Mouse (Mus musculus) left cerebral cortex, adult 9 months (tissue): ENCODE data around the gene Flrt1.
"Not testable (repeated sequence)": the region's sequence is repeated elsewhere in the genome, so short reads cannot be mapped to it uniquely, and the experiment has no call there.

ENCODE experiments used
- DNase-seq, 2 experiments: peaks; one replicate each; pipeline ENCODE4 v3.0.0; 2022; ENCODE audit warnings: low spot score in 2 of 2

Flrt1 gene

GRCm38 (mm10) chr19:7103349-7103992 is 2.1 kb downstream of the Flrt1 start:
- no peak for DNase-seq

- DNase-seq, result no peak
Measured at GRCm38 (mm10) chr19:7102039-7102438, 3.5 kb downstream of the Flrt1 start.

- no peak for DNase-seq
Measured at GRCm38 (mm10) chr19:7099620-7100155, 5.8 kb downstream of the Flrt1 start.

- DNase-seq, result no peak
Measured at GRCm38 (mm10) chr19:7092756-7093155, 12.8 kb downstream of the Flrt1 start.

GRCm38 (mm10) chr19:7091448-7092050 is 14.0 kb downstream of the Flrt1 start:
- no peak for DNase-seq

GRCm38 (mm10) chr19:7090369-7091064 is 15.0 kb downstream of the Flrt1 start:
- DNase-seq, result peak in 1 of 2 experiments; percentile 48

GRCm38 (mm10) chr19:7089842-7090251 is 15.7 kb downstream of the Flrt1 start:
- no peak for DNase-seq

GRCm38 (mm10) chr19:7089050-7089449 is 16.5 kb downstream of the Flrt1 start:
- DNase-seq, result no peak

- DNase-seq, result no peak
Measured at GRCm38 (mm10) chr19:7088558-7088957, 17.0 kb downstream of the Flrt1 start.

- DNase-seq, result no peak
Measured at GRCm38 (mm10) chr19:7084734-7085133, 20.8 kb downstream of the Flrt1 start.

GRCm38 (mm10) chr19:7083035-7083794 is 22.3 kb downstream of the Flrt1 start:
- DNase-seq, result peak in 1 of 2 experiments; percentile 65

GRCm38 (mm10) chr19:7081516-7082266 is 23.8 kb downstream of the Flrt1 start:
- DNase-seq, result peak in 1 of 2 experiments; percentile 70

GRCm38 (mm10) chr19:7078271-7078670 is 27.3 kb downstream of the Flrt1 start:
- DNase-seq, result no peak

- no peak for DNase-seq
Measured at GRCm38 (mm10) chr19:7077666-7078065, 27.9 kb downstream of the Flrt1 start.

GRCm38 (mm10) chr19:7075336-7075735 is 30.2 kb downstream of the Flrt1 start:
- DNase-seq, result not testable (repeated sequence)

GRCm38 (mm10) chr19:7073997-7074781 is 31.3 kb downstream of the Flrt1 start:
- no peak for DNase-seq

GRCm38 (mm10) chr19:7072221-7072620 is 33.3 kb downstream of the Flrt1 start:
- no peak for DNase-seq

GRCm38 (mm10) chr19:7070775-7071174 is 34.8 kb downstream of the Flrt1 start:
- no peak for DNase-seq

- no peak for DNase-seq
Measured at GRCm38 (mm10) chr19:7069781-7070763, 35.5 kb downstream of the Flrt1 start.
